Mouse (Mus musculus) intestine, embryonic 16.5 days (tissue): Measurements from ENCODE around the gene Btrc. TPM values are rescaled to one million over a fixed set of nuclear protein-coding genes. Genes with fewer than 3 reads are reported as not detected.
"Not testable (repeated sequence)": the region's sequence is repeated elsewhere in the genome, so short reads cannot be mapped to it uniquely, and the experiment has no call there.

Experiments
- ATAC-seq: fragments of 200-750 bp; cut with Nextera tagmentation; 2 replicates; pipeline ENCODE4 v1.8.0; 2017; ENCODE audit warnings: moderate TSS enrichment, moderate library complexity
- H3K27ac ChIP-seq: fragments of 300-500 bp; sonication (generic); 2 replicates; pipeline ENCODE4 v1.5.1; 2014; ENCODE audit warnings: mild to moderate bottlenecking, low read length
- H3K27me3 ChIP-seq: fragments of 300-500 bp; sonication (generic); replicated peaks from 2 replicates; pipeline ENCODE4 v1.6.1; 2014; ENCODE audit warnings: low read length, control low read depth, mixed read lengths; ENCODE audit not compliant: control insufficient read depth, insufficient read depth
- H3K36me3 ChIP-seq: fragments of 300-500 bp; sonication (generic); 2 replicates; pipeline ENCODE4 v1.6.1; 2014; ENCODE audit warnings: low read length, control low read depth; ENCODE audit not compliant: control insufficient read depth, insufficient read depth
- H3K4me1 ChIP-seq: fragments of 300-500 bp; sonication (generic); 2 replicates; pipeline ENCODE4 v1.6.1; 2014; ENCODE audit warnings: low read length, control low read depth, mixed read lengths; ENCODE audit not compliant: control insufficient read depth, insufficient read depth
- H3K4me2 ChIP-seq: fragments of 300-500 bp; sonication (generic); 2 replicates; pipeline ENCODE4 v1.6.1; 2014; ENCODE audit warnings: low read depth, low read length, control low read depth
- H3K4me3 ChIP-seq: fragments of 300-500 bp; sonication (generic); 2 replicates; pipeline ENCODE4 v1.5.1; 2014; ENCODE audit warnings: mild to moderate bottlenecking, low read length
- H3K9ac ChIP-seq: fragments of 300-500 bp; sonication (generic); 2 replicates; pipeline ENCODE4 v1.6.1; 2014; ENCODE audit warnings: low read depth, low read length
- H3K9me3 ChIP-seq: fragments of 300-500 bp; sonication (generic); 2 replicates; pipeline ENCODE4 v1.6.1; 2016; ENCODE audit warnings: low read length, control low read depth; ENCODE audit not compliant: control insufficient read depth
- WGBS: fragments of 180-500 bp; shearing (Covaris S2); extraction: QIAGEN DNeasy Blood & Tissue Kit; methylation state at CpG from one replicate; pipeline ENCODE4 v1.1.7; 2014; 5-methylcytosine and 5-hydroxymethylcytosine counted together
- polyA plus RNA-seq: library from polyadenylated mRNA; unstranded; fragments of >200 nt; fragmentation: Nextera tagmentation; extraction: Ambion mirVana; gene quantifications from 2 replicates; pipeline ENCODE4 v1.2.1, GENCODE M21; 2015

The Btrc gene
- polyA plus RNA-seq, 1 experiment from 2014 or later, result 30.4 TPM

DNA sequence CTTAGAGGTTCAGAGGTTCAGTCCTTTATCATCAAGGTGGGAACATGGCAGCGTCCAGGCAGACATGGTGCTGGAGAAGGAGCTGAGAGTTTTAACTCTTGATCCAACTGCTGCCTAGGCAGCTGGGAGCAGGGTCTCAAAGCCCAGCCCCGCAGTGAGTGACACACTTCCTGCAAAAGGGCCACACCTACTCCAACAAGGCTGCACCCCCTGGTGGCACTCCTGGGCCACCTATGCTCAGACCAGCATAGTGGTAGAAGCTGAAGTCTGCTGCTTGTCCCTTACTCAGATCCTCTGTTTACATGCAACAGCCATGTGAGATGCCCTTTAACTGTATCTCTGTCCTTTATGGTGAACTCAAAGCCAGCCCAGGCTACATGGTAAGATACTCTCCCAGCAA, 47.5 kb downstream of the Btrc start:
- no peak overlapping the region for H3K27ac ChIP-seq
- H3K9me3 ChIP-seq, result no peaks in the 10 kb centered on the region
- ATAC-seq, result no peak
- no peaks in the 10 kb centered on the region for H3K36me3 ChIP-seq
- H3K27me3 ChIP-seq, result no peaks in the 10 kb centered on the region
- no peak overlapping the region for H3K4me2 ChIP-seq
- no peaks in the 10 kb centered on the region for H3K4me1 ChIP-seq
- 68% methylated on average over 2 of the region's 2 CpGs for WGBS
- no peak overlapping the region for H3K4me3 ChIP-seq
- H3K9ac ChIP-seq, result no peak overlapping the region

- ATAC-seq, result no peak
- Histone ChIP-seq H3K36me3 (no peaks in the 10 kb centered on the region), H3K4me3 (no peak overlapping the region), H3K4me2 (no peak overlapping the region), H3K27me3 (no peaks in the 10 kb centered on the region), H3K9ac (no peak overlapping the region), H3K9me3 (no peaks in the 10 kb centered on the region), H3K27ac (no peak overlapping the region), H3K4me1 (no peaks in the 10 kb centered on the region)
- 86% methylated on average over 3 of the region's 3 CpGs for WGBS
These were observed 49.2 kb downstream of the Btrc start for GRCm38 (mm10) chr19:45412694-45413093.

GRCm38 (mm10) chr19:45413966-45414365, 50.4 kb downstream of the Btrc start:
- Histone ChIP-seq H3K4me1 (no peaks in the 10 kb centered on the region), H3K9ac (no peak overlapping the region), H3K4me2 (no peak overlapping the region), H3K4me3 (no peak overlapping the region), H3K27ac (no peak overlapping the region), H3K27me3 (no peaks in the 10 kb centered on the region), H3K9me3 (no peaks in the 10 kb centered on the region), H3K36me3 (no peaks in the 10 kb centered on the region)
- 78% methylated on average over 3 of the region's 3 CpGs for WGBS
- no peak for ATAC-seq

DNA sequence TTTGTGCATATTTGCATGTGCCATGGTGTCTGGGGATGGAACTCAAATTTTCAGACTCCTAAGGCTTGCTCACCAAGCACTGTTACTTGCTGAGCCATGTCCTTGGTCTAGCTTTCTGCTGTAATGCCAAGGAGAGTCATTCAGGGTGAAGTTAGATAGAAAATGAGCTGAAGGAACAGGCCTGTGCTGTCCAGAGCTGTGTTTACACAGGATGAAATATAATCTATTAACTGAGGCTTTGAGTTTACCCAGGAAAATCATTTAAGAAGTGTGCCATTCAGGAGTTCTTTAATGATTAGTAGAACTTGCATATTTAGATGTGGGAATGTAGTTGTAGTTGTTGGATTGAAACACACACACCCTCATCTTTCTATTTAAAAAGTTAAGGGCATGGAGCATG, 54.1 kb downstream of the Btrc start:
- no peak overlapping the region for H3K27ac ChIP-seq
- H3K9ac ChIP-seq, result no peak overlapping the region
- no peaks in the 10 kb centered on the region for H3K36me3 ChIP-seq
- H3K4me1 ChIP-seq, result no peaks in the 10 kb centered on the region
- H3K27me3 ChIP-seq, result no peaks in the 10 kb centered on the region
- H3K4me2 ChIP-seq, result no peak overlapping the region
- H3K4me3 ChIP-seq, result no peak overlapping the region
- no peak for ATAC-seq
- H3K9me3 ChIP-seq, result no peaks in the 10 kb centered on the region

DNA sequence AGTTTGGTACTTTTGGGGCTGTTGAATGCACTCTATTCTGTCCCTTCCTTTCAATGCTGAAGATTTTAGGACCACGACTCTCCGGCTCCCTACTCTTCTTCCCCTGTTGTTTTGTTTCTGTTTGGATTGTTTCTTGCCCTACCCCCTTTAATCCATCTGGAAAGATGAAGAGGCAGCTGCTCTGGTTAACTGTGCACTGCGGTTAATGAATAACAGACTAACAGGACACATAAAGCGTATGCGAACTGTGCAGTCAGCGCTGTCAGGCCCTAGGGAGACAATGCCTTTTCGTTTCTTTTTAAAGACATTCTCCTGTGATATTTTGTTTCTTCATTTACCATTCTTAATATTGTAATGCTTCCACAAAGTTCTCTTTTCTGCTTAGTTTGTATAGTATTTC, 58.7 kb downstream of the Btrc start:
- H3K27ac ChIP-seq, result no peak overlapping the region
- no peaks in the 10 kb centered on the region for H3K4me1 ChIP-seq
- 46% methylated on average over 7 of the region's 7 CpGs for WGBS
- H3K4me2 ChIP-seq, result no peak overlapping the region
- ATAC-seq, result no peak; the same call in 1 of the 2 replicates
- H3K9ac ChIP-seq, result no peak overlapping the region
- no peaks in the 10 kb centered on the region for H3K27me3 ChIP-seq
- H3K36me3 ChIP-seq, result 0 out of 2 replicates have a peak, but pooled peaks cover 3% of the 10 kb centered on the region
- no peak overlapping the region for H3K4me3 ChIP-seq
- H3K9me3 ChIP-seq, result no peaks in the 10 kb centered on the region

- Histone ChIP-seq H3K4me1 (no peaks in the 10 kb centered on the region), H3K9ac (no peak overlapping the region), H3K9me3 (no peaks in the 10 kb centered on the region), H3K36me3 (0 out of 2 replicates have a peak, but pooled peaks cover 3% of the 10 kb centered on the region), H3K27me3 (no peaks in the 10 kb centered on the region), H3K4me2 (no peak overlapping the region), H3K4me3 (no peak overlapping the region), H3K27ac (no peak overlapping the region)
- 62% methylated on average over 4 of the region's 4 CpGs for WGBS
- ATAC-seq, result no peak
These were observed 64.6 kb downstream of the Btrc start for GRCm38 (mm10) chr19:45428146-45428545.

- Histone ChIP-seq H3K9me3 (no peaks in the 10 kb centered on the region), H3K36me3 (no peaks in the 10 kb centered on the region), H3K4me2 (no peak overlapping the region), H3K9ac (no peak overlapping the region), H3K27ac (no peak overlapping the region), H3K27me3 (no peaks in the 10 kb centered on the region), H3K4me1 (no peaks in the 10 kb centered on the region), H3K4me3 (no peak overlapping the region)
- 79% methylated on average over 6 of the region's 6 CpGs for WGBS
- no peak for ATAC-seq
These were observed 67.6 kb downstream of the Btrc start for GRCm38 (mm10) chr19:45430971-45431633.

- WGBS, result 70% methylated on average over 3 of the region's 3 CpGs
- H3K4me2 ChIP-seq, result no peak overlapping the region
- H3K36me3 ChIP-seq, result no peaks in the 10 kb centered on the region
- H3K9me3 ChIP-seq, result no peaks in the 10 kb centered on the region
- no peak overlapping the region for H3K27ac ChIP-seq
- H3K9ac ChIP-seq, result no peak overlapping the region
- H3K4me3 ChIP-seq, result no peak overlapping the region
- no peaks in the 10 kb centered on the region for H3K27me3 ChIP-seq
- H3K4me1 ChIP-seq, result no peaks in the 10 kb centered on the region
- ATAC-seq, result no peak
These were observed 68.8 kb downstream of the Btrc start for GRCm38 (mm10) chr19:45432351-45432750.

DNA sequence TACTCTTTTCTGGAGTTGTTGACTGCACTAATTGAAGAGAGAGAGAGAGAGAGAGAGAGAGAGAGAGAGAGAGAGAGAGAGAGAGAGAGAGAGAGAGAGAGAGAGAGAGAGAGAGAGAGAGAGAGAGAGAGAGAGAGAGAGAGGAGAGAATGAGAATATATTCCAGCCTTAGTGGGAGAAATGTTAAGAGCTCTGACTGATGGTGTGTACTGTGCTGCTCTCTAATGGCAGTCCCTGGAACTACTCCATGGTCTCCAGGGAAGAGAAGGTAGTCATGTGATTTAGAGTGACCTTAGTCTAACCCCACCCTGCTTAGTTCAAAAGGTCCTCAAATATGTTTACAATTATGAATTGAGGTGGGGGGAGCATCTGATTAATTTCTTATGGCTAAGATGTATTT, 72.5 kb downstream of the Btrc start:
- not testable (repeated sequence) for H3K36me3 ChIP-seq, H3K27me3 ChIP-seq, H3K4me1 ChIP-seq, H3K9me3 ChIP-seq, H3K27ac ChIP-seq, H3K4me2 ChIP-seq, H3K9ac ChIP-seq, H3K4me3 ChIP-seq
- ATAC-seq, result 0 out of 2 replicates have a peak, but pooled peaks have one; percentile 44

GRCm38 (mm10) chr19:45437175-45437574, 73.6 kb downstream of the Btrc start:
- H3K9me3 ChIP-seq, result no peaks in the 10 kb centered on the region
- no peak overlapping the region for H3K9ac ChIP-seq
- no peak overlapping the region for H3K4me3 ChIP-seq
- 92% methylated on average over 4 of the region's 4 CpGs for WGBS
- H3K4me1 ChIP-seq, result no peaks in the 10 kb centered on the region
- H3K27me3 ChIP-seq, result no peaks in the 10 kb centered on the region
- no peaks in the 10 kb centered on the region for H3K36me3 ChIP-seq
- no peak overlapping the region for H3K27ac ChIP-seq
- ATAC-seq, result no peak
- H3K4me2 ChIP-seq, result no peak overlapping the region
